Mouse (Mus musculus) embryonic facial prominence, embryonic 14.5 days (tissue): ENCODE results near the gene Tacr2. TPM values are rescaled to one million over a fixed set of nuclear protein-coding genes. Genes with fewer than 3 reads are reported as not detected.

Experiments
- ATAC-seq: fragments of 200-750 bp; cut with Nextera tagmentation; 2 replicates; pipeline ENCODE4 v1.8.0; 2017; ENCODE audit warnings: low read depth, moderate number of reproducible peaks, moderate TSS enrichment
- DNase-seq: peaks from one replicate; pipeline ENCODE4 v3.0.0-alpha.2; 2015; ENCODE audit warnings: low spot score
- H3K27ac ChIP-seq: fragments of 300-500 bp; sonication (generic); replicated peaks from 2 replicates; pipeline ENCODE4 v1.5.1; 2014; ENCODE audit warnings: low read depth, mild to moderate bottlenecking, low read length, moderate library complexity
- H3K27me3 ChIP-seq: fragments of 300-500 bp; sonication (generic); replicated peaks from 2 replicates; pipeline ENCODE4 v1.6.1; 2014; ENCODE audit warnings: low read length; ENCODE audit not compliant: control insufficient read depth, insufficient read depth
- H3K36me3 ChIP-seq: fragments of 300-500 bp; sonication (generic); 2 replicates; pipeline ENCODE4 v1.6.1; 2014; ENCODE audit warnings: low read length, mixed read lengths; ENCODE audit not compliant: control insufficient read depth, insufficient read depth
- H3K4me1 ChIP-seq: fragments of 300-500 bp; sonication (generic); 2 replicates; pipeline ENCODE4 v1.6.1; 2014; ENCODE audit warnings: antibody characterized with exemption, low read length; ENCODE audit not compliant: control insufficient read depth, insufficient read depth
- H3K4me2 ChIP-seq: fragments of 300-500 bp; sonication (generic); 2 replicates; pipeline ENCODE4 v1.6.1; 2014; ENCODE audit warnings: low read depth, mild to moderate bottlenecking, low read length, moderate library complexity, mixed read lengths
- H3K4me3 ChIP-seq: fragments of 300-500 bp; sonication (generic); 2 replicates; pipeline ENCODE4 v1.5.1; 2014; ENCODE audit warnings: low read depth, mild to moderate bottlenecking, low read length
- H3K9ac ChIP-seq: fragments of 300-500 bp; sonication (generic); 2 replicates; pipeline ENCODE4 v1.6.1; 2014; ENCODE audit warnings: low read depth, mild to moderate bottlenecking, low read length, moderate library complexity, mixed read lengths
- H3K9me3 ChIP-seq: fragments of 300-500 bp; sonication (generic); 2 replicates; pipeline ENCODE4 v1.6.1; 2016; ENCODE audit warnings: low read length; ENCODE audit not compliant: control insufficient read depth
- WGBS: fragments of 180-500 bp; shearing (Covaris S2); extraction: QIAGEN DNeasy Blood & Tissue Kit; methylation state at CpG from one replicate; pipeline ENCODE4 v1.1.7; 2014; 5-methylcytosine and 5-hydroxymethylcytosine counted together
- polyA plus RNA-seq: library from polyadenylated mRNA; unstranded; fragments of >200 nt; fragmentation: Nextera tagmentation; extraction: Ambion mirVana; gene quantifications from 2 replicates; pipeline ENCODE4 v1.2.1, GENCODE M21; 2014

Tacr2 gene
- polyA plus RNA-seq, result not detected in 2 replicates

GRCm38 (mm10) chr10:62252000-62252488, at the start of gene Tacr2:
TSS of gene Tacr2 (plus strand) at chr10:62252438.
- no peak within 1 kb of the TSS for H3K27ac ChIP-seq
- no peaks in the 10 kb centered on the region for H3K9me3 ChIP-seq
- no peak within 1 kb of the TSS for H3K9ac ChIP-seq
- H3K4me2 ChIP-seq, result no peak within 1 kb of the TSS
- WGBS, result 59% methylated on average over 12 of the region's 12 CpGs
- no peak within 1 kb of the TSS for H3K4me3 ChIP-seq
- H3K36me3 ChIP-seq, result no peaks in the 10 kb centered on the region
- DNase-seq (no peak), ATAC-seq (no peak)
- H3K4me1 ChIP-seq, result no peaks in the 10 kb centered on the region
- no peaks in the 10 kb centered on the region for H3K27me3 ChIP-seq

GRCm38 (mm10) chr10:62202574-62202973, 49.7 kb upstream of the Tacr2 start:
- ATAC-seq (no peak), DNase-seq (no peak)
- no peaks in the 10 kb centered on the region for H3K36me3 ChIP-seq
- H3K4me1 ChIP-seq, result no peaks in the 10 kb centered on the region
- no peak overlapping the region for H3K4me3 ChIP-seq
- no peak overlapping the region for H3K4me2 ChIP-seq
- no peaks in the 10 kb centered on the region for H3K9me3 ChIP-seq
- H3K9ac ChIP-seq, result no peak overlapping the region
- no peaks in the 10 kb centered on the region for H3K27me3 ChIP-seq
- WGBS, result 77% methylated on average over 6 of the region's 6 CpGs
- H3K27ac ChIP-seq, result no peak overlapping the region

DNA sequence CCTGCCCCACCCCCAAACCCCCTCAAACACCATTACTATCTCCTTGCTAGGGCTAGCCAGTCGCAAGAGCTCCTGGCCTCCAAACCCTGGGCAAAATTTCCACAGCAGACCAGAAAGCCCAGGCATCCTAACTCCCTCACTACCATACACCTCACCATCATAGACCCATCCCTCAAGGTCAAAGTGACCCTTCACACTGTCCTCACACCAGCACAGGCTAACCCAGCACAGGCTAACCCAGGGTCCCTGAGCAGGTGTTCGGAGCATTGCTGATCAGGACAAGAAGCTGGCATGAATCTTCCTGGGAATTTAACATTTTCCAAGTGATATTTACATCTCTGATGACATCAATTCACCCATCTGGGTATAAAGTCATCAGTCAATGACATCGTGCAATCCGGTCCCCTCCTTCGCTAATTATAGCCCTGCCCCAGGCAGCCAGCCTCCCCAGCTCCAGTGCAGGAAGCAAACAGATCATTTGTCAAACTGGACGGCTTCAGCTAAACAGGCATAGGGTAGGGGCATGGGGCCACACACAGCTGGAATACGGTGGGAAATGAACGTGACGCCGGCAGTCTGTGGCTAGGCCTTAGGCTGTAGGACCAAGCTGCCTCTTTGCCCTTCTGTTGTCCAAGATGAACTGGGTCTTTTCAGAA, 43.9 kb upstream of the Tacr2 start:
- Histone ChIP-seq H3K27ac (no peak overlapping the region), H3K4me2 (no peak overlapping the region), H3K4me1 (0 out of 2 replicates have a peak, but pooled peaks cover 5% of the 10 kb centered on the region), H3K4me3 (no peak overlapping the region), H3K36me3 (no peaks in the 10 kb centered on the region), H3K9ac (no peak overlapping the region), H3K27me3 (no peaks in the 10 kb centered on the region), H3K9me3 (no peaks in the 10 kb centered on the region)
- ATAC-seq, result peak; percentile 37; the same call in 1 of the 2 replicates
- WGBS, result 45% methylated on average over 10 of the region's 10 CpGs
- DNase-seq, result no peak

DNA sequence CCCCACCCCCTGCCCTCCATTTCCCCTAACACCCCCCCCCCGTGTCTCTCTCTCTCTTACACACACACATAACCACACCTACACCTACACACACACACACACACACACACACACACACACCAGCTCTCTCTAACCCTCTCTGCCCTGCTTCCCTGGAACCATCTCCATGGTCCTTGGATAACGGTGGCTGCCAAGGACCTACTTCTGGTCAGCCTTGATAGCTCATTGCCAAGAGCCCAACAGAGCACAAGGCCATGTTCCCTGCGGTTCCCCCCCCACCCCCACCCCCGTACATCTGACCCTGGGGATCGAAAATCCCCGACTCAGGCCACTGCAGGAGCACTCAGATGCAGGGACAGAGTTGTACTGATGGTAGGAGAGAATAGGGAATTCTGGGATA, 40.9 kb upstream of the Tacr2 start:
- 66% methylated on average over 6 of the region's 6 CpGs for WGBS
- no peak overlapping the region for H3K9ac ChIP-seq
- ATAC-seq (no peak), DNase-seq (no peak)
- H3K4me3 ChIP-seq, result no peak overlapping the region
- H3K9me3 ChIP-seq, result no peaks in the 10 kb centered on the region
- H3K4me1 ChIP-seq, result 0 out of 2 replicates have a peak, but pooled peaks cover 5% of the 10 kb centered on the region
- 0 out of 2 replicates have a peak overlapping the region, but pooled peaks have one; percentile 21 for H3K27ac ChIP-seq
- H3K27me3 ChIP-seq, result no peaks in the 10 kb centered on the region
- H3K36me3 ChIP-seq, result no peaks in the 10 kb centered on the region
- H3K4me2 ChIP-seq, result no peak overlapping the region

DNA sequence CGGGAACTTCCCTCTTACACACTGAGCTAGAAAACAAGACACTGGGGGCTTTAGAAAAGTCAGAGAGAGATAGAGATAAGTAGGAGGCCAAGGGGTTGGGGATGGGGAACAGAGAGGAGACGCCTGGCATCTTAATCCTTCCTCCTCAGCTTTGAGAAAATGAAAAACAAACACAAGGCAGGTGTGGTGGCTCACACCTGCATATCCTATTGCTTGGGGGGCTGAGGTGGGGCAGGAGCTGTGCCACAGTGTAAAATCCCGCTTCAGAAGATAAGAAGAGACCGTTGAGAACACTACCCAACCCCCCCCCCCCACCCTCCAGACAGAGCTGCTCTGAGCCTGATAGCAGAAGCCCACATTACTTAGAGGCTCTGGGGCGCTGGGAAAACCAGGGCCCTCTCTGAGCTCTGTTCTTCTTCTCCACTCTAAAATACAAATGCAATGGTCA, 37.0 kb upstream of the Tacr2 start:
- DNase-seq, result no peak
- no peaks in the 10 kb centered on the region for H3K9me3 ChIP-seq
- H3K36me3 ChIP-seq, result no peaks in the 10 kb centered on the region
- H3K27ac ChIP-seq, result no peak overlapping the region
- no peak overlapping the region for H3K4me2 ChIP-seq
- no peak for ATAC-seq
- no peaks in the 10 kb centered on the region for H3K27me3 ChIP-seq
- H3K4me1 ChIP-seq, result 0 out of 2 replicates have a peak, but pooled peaks cover 5% of the 10 kb centered on the region
- H3K9ac ChIP-seq, result no peak overlapping the region
- no peak overlapping the region for H3K4me3 ChIP-seq
- 50% methylated on average over 4 of the region's 5 CpGs for WGBS

GRCm38 (mm10) chr10:62215633-62216032, 36.6 kb upstream of the Tacr2 start:
- H3K9me3 ChIP-seq, result no peaks in the 10 kb centered on the region
- H3K4me1 ChIP-seq, result 0 out of 2 replicates have a peak, but pooled peaks cover 4% of the 10 kb centered on the region
- DNase-seq (no peak), ATAC-seq (no peak)
- 93% methylated on average over 8 of the region's 8 CpGs for WGBS
- H3K4me2 ChIP-seq, result no peak overlapping the region
- H3K9ac ChIP-seq, result no peak overlapping the region
- no peaks in the 10 kb centered on the region for H3K27me3 ChIP-seq
- no peak overlapping the region for H3K4me3 ChIP-seq
- no peaks in the 10 kb centered on the region for H3K36me3 ChIP-seq
- H3K27ac ChIP-seq, result no peak overlapping the region

- ATAC-seq (peak; percentile 77; the same call in 1 of the 2 replicates), DNase-seq (peak; percentile 84)
- H3K27ac ChIP-seq, result peak overlapping the region; percentile 48; the same call in 1 of the 2 replicates
- H3K4me3 ChIP-seq, result no peak overlapping the region
- H3K4me1 ChIP-seq, result no peaks in the 10 kb centered on the region
- H3K36me3 ChIP-seq, result no peaks in the 10 kb centered on the region
- no peaks in the 10 kb centered on the region for H3K9me3 ChIP-seq
- WGBS, result 57% methylated on average over 5 of the region's 5 CpGs
- H3K27me3 ChIP-seq, result no peaks in the 10 kb centered on the region
- H3K9ac ChIP-seq, result no peak overlapping the region
- peak overlapping the region; percentile 7; the same call in 1 of the 2 replicates for H3K4me2 ChIP-seq
Observed at GRCm38 (mm10) chr10:62216595-62216994, 35.6 kb upstream of the Tacr2 start.

DNA sequence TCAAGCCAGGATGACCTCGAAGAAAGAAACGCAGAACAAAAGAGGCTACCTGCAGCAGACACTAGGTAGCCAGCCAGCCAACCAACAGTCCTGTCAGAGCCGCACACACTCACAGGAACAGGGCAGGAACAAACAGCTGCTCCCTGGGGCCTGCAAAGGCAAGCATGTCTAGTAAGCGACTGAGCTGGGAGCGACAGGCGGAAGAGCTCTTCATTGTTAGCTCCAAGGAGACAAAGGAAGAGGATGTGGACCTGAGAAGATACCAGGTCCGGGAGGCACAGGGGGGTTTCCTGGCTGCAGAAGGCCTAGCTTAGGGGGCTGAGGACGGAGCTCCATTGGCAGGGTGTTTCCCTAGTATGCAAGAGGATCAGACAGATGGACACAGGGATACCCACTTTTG, 35.0 kb upstream of the Tacr2 start:
- peak overlapping the region; percentile 7; the same call in 1 of the 2 replicates for H3K4me2 ChIP-seq
- 62% methylated on average over 8 of the region's 8 CpGs for WGBS
- no peaks in the 10 kb centered on the region for H3K4me1 ChIP-seq
- H3K9ac ChIP-seq, result no peak overlapping the region
- peak; percentile 85 for DNase-seq
- peak overlapping the region; percentile 48 for H3K27ac ChIP-seq
- H3K4me3 ChIP-seq, result no peak overlapping the region
- H3K27me3 ChIP-seq, result no peaks in the 10 kb centered on the region
- peak; percentile 84; the same call in 1 of the 2 replicates for ATAC-seq
- no peaks in the 10 kb centered on the region for H3K36me3 ChIP-seq
- H3K9me3 ChIP-seq, result no peaks in the 10 kb centered on the region
